Mouse (Mus musculus) skeletal muscle tissue, adult 2 months (tissue): ENCODE data around the gene Eif2a.
"Not testable (repeated sequence)": the region's sequence is repeated elsewhere in the genome, so short reads cannot be mapped to it uniquely, and the experiment has no call there.

Experiments used
- DNase-seq: peaks from one replicate; pipeline ENCODE4 v3.0.0-alpha.2; 2012; ENCODE audit warnings: low read depth, low spot score

The Eif2a gene

DNA sequence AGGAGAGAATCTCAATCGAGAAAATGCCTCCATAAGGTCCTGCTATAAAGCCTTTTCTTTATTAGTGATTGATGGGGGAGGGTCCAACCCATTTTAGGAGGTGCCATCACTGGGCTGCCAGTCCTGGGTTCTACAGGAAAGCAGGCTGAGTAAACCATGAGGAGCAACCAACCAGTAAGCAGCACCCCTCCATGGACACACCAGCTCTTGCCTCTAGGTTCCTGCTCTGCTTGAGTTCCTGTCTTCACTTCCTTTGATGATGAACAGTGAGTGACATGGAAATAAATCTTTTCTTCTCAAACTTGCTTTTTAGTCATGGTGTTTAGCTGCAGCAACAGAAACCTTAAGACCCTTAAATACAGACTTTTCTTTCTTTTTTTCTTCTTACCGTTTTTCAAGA is 4.3 kb upstream of the Eif2a start:
- no peak for DNase-seq

DNA sequence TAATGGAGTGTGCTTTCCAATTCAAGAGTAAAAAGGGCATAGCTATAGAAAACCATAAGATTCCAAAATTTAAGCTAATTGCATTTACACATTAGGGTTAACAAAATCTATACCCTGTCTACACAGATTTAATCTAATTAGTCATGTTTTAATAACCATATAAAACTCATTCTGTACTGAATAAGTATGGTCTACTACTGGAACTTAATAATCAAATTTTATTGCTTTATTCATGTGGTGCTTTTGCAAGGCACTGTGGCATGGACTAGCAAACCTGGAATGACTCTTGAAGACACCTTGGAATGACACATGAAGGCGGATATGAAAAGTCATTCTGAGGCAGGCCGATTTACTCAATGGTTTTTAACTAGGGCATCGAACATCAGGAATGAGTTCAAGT is 2.2 kb upstream of the Eif2a start:
- no peak for DNase-seq

DNA sequence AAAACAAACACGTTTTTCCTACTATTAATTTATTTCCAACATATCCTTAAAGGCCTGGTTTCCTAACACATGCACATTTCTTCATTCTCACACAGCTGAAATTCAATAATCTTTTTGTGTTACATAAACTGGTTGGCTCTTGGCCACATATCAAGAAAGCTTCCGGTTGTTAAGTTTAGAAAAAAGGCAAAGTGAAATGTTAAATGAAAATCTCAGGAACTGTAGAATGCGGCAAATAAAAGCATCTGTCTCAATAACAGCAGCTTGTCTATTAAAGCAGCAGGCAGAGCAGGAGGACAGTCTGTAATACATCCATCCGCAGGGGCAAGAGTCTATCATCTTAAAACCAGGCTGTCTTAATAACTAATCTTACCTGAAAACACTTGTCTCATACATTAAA is 1.4 kb upstream of the Eif2a start:
- DNase-seq, result no peak

DNA sequence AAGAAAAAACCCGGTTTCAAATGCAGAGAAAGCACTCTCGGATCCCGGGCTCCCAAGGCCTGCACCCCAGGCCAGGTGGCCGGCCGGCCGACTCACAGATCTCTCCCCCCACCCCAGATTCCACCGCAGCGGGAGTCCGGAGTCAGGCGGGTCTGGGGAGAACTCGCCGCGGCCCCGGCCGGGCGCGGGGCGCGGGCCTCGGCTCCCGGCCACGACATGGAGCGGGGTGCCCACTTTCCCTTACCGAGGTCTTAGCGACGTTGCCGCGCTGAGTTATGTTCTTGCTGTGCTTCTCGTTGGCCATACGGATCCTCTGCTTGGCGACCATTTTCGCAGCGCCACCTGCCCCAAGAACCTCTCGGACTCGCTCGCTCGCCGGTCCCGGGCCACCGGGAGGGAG is 455 bp upstream of the Eif2a start:
- no peak for DNase-seq

DNA sequence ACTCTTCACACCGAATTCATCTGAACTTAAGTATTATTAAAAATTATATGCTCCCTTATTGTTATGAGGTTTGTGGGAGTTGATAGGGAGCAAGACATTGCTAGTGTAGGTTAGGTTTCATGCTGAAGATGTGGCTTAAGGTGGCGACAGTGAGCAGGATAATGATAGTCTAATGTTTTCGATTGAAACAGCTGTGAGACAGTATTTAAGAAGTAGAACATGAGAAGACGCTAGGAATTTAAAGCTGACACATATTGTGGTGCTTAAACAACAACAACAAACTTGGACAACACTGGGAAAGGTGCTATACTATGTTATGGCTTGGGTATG is 752 bp downstream of the Eif2a start:
- no peak for DNase-seq

DNA sequence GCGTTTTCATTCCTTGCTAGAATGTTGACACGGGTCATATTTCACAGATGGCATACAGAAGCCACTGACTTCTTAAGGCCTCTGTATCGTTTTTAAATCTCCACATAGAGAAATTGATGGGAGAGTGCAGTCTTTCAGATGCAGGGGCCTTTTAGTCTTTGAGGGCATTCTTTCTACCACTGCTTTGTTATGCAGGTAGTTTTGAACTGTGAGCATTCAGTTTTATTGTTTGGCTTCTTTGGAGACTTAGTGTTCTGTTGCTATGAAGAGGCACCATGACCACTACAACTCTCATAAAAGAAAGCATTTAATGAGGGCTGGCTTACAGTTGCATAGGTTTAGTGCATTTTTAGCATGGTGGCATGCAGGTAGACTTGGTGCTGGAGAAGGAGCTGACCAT is 11.0 kb downstream of the Eif2a start:
- DNase-seq, result no peak

DNA sequence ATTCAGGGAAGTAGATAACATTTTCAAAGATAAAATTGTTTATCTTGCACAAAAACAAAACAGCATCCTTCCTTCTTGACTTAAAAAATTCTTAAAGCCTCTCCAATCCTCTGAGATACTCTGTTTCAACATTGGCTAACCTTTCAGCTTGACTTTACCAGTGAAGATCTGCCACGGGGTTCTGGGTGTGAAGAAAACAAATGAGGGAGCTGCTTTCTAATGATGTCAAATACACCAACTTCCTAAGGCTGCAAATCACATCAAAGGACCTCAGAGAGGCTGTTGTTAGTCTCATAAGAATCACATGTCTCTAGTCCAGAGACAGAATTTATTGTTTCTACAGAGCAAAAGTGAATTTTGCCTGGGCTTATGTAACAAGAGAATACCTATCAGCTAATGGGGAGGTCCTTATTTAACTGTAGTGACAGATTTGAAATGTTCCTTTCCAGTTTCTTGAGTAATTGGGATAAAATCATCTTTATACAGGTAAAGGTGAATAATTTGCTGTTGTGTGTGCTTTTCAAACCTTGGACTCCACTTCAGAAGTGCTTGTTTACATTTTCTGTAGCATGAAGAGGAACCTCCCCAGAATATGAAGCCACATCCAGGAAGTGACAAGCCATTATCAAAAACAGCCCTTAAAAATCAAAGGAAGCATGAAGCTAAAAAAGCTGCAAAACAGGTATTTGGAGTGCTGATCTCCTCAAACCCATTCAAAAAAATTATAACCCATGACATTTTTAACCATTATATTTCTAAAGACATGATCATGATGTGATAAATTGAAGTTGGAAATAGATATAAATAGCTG is 26.6 kb downstream of the Eif2a start:
- no peak for DNase-seq

DNA sequence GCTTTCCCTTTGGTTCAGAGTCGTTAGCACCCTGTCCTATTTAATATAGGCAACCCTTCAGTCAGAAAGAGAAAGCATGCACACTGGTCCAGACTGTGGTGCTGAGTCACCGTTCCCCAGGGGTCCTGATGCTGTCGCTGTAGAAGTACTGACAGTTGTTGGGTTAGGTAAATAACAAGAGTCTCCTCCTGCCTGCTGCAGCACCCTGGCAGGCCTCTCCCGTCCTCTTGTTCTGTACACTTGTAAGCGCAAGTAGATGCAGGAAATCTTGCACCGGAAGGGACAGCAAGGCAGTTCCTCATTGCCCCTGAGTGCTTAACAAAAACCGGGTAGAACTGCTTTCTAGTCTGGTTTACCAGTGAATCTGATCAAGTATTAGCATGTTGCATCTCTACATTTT is 31.0 kb downstream of the Eif2a start:
- DNase-seq, result no peak

DNA sequence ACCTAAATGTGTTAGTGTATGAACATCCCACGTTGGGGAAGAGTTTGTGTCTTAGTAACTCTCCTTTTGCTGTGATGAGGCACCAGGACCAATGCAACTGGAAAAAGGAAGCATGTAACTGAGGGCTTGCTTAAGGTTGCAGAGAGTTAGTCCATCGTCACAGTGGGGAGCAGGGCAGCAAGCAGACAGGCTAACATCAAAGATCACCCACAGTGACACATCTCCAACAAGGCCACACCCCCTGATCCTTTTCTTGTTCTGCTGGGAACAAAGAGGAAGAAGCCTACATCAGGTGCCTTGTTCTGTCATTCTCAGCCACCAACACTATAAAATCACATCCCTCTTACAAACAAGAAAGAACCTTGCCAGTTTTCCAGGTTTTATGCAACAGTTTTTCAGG is 34.3 kb downstream of the Eif2a start:
- no peak for DNase-seq

DNA sequence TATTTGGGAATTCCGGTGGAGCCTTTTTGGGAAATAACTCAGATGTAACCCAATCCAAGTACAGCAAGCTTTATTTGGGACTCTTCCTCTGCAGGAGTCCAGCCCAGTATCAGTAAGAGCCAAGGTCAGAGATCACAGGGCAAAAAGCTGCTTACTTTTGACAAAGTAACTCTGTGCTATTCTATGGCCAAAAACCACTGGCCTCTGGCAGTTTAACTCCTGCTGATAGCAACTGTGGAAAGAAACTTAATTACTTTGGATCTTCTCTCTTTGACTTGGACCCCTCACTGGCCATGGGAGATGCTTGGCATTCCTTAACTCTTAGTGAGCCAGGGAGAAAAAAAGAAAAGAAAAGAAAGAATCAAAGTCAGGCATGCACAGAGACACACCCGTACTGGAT is 35.8 kb downstream of the Eif2a start:
- DNase-seq, result no peak

DNA sequence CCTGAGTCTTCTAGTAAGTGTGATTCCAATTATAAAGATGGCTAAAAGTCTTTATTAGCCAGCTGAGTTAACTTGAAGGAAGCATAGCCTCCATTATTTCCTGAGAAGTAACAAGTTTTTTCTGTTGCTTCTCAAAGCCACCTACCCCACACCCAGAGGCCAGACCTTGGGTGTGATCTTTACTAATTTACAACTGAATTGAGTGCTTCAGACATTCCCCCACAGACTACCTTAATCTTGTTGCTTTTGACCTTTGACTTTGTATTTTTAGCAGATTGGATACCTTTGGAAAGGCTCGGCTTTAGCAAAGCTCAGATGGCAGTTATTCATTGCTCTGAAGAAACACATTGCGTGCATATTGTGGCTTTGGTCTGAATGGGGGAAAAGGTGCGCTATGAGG is 45.2 kb downstream of the Eif2a start:
- no peak for DNase-seq

DNA sequence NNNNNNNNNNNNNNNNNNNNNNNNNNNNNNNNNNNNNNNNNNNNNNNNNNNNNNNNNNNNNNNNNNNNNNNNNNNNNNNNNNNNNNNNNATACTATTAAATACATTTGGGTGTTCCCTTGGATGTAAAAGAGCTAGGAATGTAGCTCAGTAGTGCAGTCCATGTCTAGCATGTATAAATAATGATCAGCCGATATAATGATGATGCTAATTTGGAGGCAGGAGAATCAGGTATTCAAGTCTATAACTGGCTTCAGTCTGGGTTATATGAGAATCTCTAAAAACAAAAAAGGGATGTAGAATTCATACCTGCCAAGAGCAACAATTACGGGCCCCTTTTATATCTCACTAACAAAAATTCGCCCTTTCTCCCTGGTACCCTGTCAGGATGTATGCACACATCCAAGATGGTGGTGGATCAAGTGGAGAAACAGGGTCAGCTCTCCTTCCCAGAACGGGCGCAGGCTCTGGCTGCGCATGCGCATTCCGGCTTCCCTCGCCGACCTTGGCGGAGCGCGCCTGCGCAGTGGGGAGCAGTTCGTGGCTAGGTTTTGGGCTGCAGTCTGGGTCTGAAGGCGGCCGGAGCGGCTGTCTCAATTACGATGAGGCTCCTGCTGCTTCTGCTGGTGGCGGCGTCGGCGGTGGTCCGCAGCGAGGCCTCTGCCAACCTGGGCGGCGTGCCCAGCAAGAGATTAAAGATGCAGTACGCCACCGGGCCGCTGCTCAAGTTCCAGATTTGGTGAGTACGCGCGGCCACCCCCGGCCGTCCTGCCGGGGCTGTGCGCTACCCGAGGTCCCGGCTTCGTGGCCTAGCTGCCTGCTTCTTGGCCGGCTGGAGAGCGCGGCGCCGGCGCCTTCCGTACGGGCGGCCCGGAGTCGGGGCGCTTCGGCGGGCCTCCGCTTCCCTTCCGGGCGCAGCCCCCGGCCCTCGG is 50.8 kb downstream of the Eif2a start, which contains the start of gene Selenot:
Selenot (plus strand) TSS at position 500 of the 930 bp plus-strand sequence.
- peak; percentile 97 for DNase-seq

DNA sequence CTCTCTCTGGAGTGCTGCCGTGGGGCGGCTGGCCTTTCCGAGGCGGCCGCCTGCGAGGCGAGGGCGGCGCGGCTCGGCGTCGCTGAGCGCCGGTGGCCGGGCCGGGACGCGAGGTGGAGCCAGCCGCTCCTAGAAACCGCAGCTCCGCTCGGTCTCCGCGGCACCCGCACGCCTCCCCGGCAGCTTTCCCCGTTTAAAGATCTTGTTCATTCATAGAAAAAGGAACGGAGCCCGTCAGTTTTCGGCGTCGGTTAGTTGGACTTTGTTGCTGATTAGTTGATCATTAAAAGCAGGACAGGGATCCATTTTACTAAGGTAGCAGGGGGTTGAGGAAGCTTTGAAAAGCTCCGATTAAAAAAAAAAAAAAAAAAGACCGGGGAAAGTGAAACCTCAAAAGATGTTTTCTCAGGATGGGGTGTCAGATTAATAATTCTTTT is 51.5 kb downstream of the Eif2a start:
- DNase-seq, result peak; percentile 16

DNA sequence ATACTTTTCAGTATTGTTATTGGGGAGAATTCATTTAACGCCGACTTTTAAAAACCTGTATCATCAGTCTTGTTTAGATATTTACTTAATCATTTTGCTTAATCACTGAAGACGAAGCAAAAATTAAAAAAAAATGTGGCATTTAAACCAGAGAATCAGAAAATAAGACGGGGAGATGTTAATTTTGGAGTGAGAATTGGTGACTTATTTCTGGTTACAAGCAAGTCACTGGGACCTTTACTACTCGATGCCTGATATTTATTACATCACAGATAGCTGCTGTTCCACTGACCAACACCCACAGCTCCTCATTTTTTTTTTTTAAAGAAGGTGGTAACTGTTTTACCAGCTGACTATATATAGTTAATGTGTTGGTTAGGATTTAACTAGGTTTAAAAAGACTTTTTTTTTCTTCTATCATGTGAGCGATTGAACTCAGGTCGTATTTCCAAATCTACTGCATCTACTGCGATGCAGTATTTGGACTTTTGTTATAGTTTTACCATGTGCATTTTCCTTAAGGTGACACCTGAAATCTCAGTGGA is 52.0 kb downstream of the Eif2a start:
- DNase-seq, result no peak

DNA sequence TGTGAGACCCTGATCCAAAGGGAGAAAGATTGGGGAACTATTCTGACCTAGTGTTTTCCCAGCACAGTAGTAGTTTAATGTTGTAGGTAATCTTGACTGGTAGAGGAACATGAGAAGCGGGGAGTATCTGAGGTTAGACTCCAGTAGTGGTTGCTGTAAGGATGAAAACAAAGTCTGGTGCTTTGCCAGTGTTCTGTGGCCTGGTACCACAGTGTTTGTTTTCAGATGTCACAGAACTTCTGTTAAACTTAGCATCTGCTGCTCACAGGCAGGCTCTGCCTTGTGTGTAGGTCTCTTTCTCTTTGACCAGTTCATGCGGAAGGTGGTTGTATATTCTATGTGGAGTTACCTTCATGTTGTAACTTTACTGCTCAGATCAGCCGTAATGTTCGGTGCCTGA is 55.9 kb downstream of the Eif2a start:
- DNase-seq, result no peak

DNA sequence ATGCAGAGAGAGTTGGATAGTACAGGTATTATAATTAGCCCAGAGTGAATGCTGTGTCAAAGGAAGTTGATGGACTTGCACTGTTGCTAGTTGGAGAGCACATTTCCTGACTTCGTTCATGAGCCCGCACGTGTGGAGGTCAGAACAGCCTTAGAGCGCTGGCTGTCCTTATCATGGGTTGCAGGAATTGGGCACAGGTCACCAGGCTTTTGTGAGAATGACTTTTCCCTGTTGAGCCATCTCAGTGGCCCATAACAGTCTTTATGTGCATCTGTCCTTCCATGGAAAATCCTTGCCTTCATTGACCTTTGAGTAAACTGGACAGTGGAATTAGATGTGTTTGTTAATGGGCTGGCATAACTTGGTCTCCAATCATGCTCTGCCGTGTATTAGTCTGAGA is 56.7 kb downstream of the Eif2a start:
- no peak for DNase-seq

DNA sequence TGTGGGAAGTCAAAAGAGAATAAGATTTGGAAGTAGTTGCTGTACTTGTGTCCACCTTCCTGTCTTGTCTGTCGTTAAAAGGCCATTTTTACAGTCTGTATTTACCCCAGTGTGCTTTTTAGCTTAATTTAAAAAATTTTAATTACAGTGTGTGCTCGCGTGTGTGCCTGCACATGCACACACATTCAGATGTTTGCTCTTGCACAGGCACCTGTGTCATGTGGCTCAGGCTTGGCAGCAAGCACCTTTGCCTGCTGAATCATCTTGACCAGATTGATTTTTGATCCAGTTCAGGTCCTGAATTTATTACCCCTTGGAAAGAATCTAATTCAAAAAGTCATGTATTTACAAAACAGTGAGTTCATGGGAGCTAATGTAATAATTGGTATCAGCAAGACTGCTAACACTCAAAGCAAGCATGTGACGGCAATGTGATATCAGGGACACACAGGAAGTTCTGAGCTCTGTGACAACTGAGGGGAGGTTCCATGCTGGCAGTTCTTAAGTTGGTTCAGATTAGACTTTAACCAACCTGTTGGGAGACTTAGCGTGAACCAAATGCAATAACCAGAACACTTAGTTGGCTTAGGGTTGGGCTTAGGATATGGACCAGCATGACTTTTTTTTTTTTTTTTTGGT is 57.3 kb downstream of the Eif2a start:
- DNase-seq, result no peak

DNA sequence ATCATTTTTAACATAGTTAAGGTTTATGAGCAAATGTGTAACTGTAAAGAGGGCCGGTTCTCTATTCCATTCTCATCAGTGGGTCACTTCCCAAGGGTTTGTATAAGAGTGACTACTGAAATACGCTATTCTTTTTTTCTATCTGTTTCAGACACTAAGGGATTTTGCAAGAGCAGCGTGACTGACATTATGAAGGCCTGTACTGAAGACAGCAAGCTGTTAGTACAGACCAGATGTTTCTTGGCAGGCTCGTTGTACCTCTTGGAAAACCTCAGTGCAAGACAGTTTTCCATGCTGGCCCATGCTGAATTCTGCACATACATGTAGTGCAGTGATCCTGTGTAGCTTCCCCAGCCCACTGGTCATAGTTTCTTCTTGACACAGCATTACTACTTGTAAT is 64.9 kb downstream of the Eif2a start:
- DNase-seq, result not testable (repeated sequence)

DNA sequence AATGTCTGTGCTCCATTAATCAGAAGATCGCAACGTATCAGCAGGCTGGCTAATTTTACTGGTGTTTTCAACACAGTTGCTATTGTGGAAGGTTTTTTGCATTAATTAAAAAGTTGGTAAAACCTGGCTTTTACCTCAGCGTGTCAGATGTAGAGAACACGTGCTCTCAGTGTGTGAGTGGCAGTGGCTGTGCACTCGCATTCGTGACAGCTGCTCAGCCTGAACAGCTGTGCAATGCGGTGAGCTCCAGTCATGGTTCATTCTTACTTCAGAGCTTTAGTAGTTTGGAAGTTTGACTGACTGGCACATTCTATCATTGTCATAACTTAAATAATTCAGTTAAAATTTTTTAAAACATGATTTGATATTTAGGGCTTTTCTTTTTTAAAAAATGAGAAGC is 67.0 kb downstream of the Eif2a start:
- DNase-seq, result not testable (repeated sequence)

DNA sequence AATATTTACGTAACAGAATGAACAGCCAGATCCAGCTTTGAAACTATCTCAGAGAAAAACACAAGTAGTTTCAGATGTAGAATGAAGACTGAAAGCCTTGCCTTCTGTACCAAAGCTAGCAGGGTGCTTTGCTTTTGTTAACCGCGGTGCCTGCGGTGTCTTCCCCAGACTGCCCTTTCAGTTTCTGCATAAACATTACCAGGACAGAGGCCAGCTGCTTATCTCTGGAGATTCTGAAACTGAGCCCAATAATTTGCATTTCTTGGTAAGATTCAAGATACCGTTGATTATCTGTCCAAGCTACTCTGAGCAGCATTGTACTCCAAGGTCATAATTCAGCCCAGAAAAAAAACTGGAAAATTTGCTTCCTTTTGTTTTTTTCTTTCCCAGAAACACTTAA is 68.0 kb downstream of the Eif2a start:
- DNase-seq, result no peak
